Mouse (Mus musculus) liver, adult 2 months (tissue): Measurements from ENCODE around the gene Atox1. TPM values are rescaled to one million over a fixed set of nuclear protein-coding genes. Genes with fewer than 3 reads are reported as not detected.

Experiments
- DNase-seq: peaks from one replicate; pipeline ENCODE4 v3.0.0-alpha.2; 2011; ENCODE audit warnings: low read depth, low spot score; ENCODE audit errors: extremely low read depth
- H3K27ac ChIP-seq: fragments of 200-500 bp; replicated peaks from 2 replicates; pipeline ENCODE4 v1.5.1; 2012; ENCODE audit warnings: low read depth, mild to moderate bottlenecking, control low read depth, inconsistent platforms, low read length; ENCODE audit not compliant: insufficient read depth
- H3K27me3 ChIP-seq: fragments of 200-500 bp; 2 replicates; pipeline ENCODE4 v1.6.1; 2012; ENCODE audit warnings: mild to moderate bottlenecking, moderate library complexity, low read length, inconsistent platforms; ENCODE audit not compliant: control insufficient read depth, insufficient read depth
- H3K36me3 ChIP-seq: fragments of 200-500 bp; 2 replicates; pipeline ENCODE4 v1.6.1; 2012; ENCODE audit warnings: low read length, inconsistent platforms; ENCODE audit not compliant: control insufficient read depth, insufficient read depth
- H3K4me1 ChIP-seq: fragments of 200-500 bp; 2 replicates; pipeline ENCODE4 v1.6.1; 2011; ENCODE audit warnings: low read length; ENCODE audit not compliant: control insufficient read depth, insufficient read depth
- H3K4me3 ChIP-seq: fragments of 200-500 bp; 2 replicates; pipeline ENCODE4 v1.5.1; 2011; ENCODE audit warnings: low read depth, mild to moderate bottlenecking, control low read depth, low read length, moderate library complexity; ENCODE audit not compliant: insufficient read depth
- H3K79me2 ChIP-seq: fragments of 200-500 bp; 2 replicates; pipeline ENCODE4 v1.6.1; 2012; ENCODE audit warnings: inconsistent platforms, mild to moderate bottlenecking, low read length, moderate library complexity; ENCODE audit not compliant: control insufficient read depth, insufficient read depth
- H3K9ac ChIP-seq: fragments of 200-500 bp; 2 replicates; pipeline ENCODE4 v1.6.1; 2012; ENCODE audit warnings: low read depth, mild to moderate bottlenecking, control low read depth, inconsistent platforms, low read length
- CTCF ChIP-seq: fragments of 200-500 bp; IDR thresholded peaks from 2 replicates; pipeline ENCODE4 v1.5.1; 2011; ENCODE audit warnings: low read depth, low read length, control low read depth
- POLR2A ChIP-seq: fragments of 200-500 bp; IDR thresholded peaks from 2 replicates; pipeline ENCODE4 v1.6.1; 2011; ENCODE audit warnings: low read length, control low read depth; ENCODE audit not compliant: insufficient read depth; ENCODE audit errors: extremely low read depth
- WGBS: fragments of 180-500 bp; shearing (Covaris S2); methylation state at CpG from one replicate; pipeline ENCODE4 v1.1.7; 2018; 5-methylcytosine and 5-hydroxymethylcytosine counted together
- polyA plus RNA-seq: library from polyadenylated mRNA; depleted of rRNA; stranded (reverse); fragments of >200 nt; gene quantifications from 2 replicates; pipeline ENCODE4 v1.2.3, GENCODE M21; 2012; rRNA removed
- total RNA-seq: library from RNA; depleted of rRNA; stranded (reverse); fragments of >200 nt; gene quantifications from 2 replicates; pipeline ENCODE4 v1.2.3, GENCODE M21; 2014; rRNA removed

Atox1 gene
- total and polyA plus RNA-seq, 2 experiments, result 220 to 464 TPM

DNA sequence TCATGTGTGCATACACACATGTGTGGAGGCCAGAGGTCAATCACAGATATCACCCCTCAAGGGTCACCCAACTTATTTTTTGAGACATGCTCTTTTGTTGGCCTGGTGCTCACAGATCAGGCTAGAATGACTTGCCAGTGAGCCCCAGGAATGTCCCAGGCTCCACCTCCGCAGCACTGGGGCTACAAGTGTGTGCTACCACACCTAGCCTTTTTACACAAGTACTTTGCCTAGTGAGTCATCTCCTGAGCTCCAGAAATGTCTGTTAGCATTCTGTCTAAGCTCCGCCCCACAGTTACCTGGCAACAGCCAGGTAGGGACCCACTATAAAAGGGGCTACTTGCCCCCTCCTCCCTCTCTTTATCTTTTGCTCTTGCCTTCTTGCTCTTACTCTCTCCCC lies 60.2 kb downstream of the Atox1 start:
- whole genome bisulfite sequencing, result 98% methylated on average over 2 of the region's 2 CpGs
- Histone ChIP-seq H3K4me3 (no peak overlapping the region), H3K9ac (no peak overlapping the region), H3K4me1 (peaks cover 3% of the 10 kb centered on the region; the same call in 1 of the 2 replicates), H3K36me3 (no peaks in the 10 kb centered on the region), H3K27ac (no peak overlapping the region), H3K79me2 (no peaks in the 10 kb centered on the region), H3K27me3 (no peaks in the 10 kb centered on the region)
- no peak for TF ChIP-seq CTCF
- no peak for TF ChIP-seq POLR2A
- DNase-seq, result no peak

- Histone ChIP-seq H3K4me3 (no peak overlapping the region), H3K79me2 (no peaks in the 10 kb centered on the region), H3K9ac (no peak overlapping the region), H3K4me1 (no peaks in the 10 kb centered on the region), H3K27me3 (no peaks in the 10 kb centered on the region), H3K36me3 (no peaks in the 10 kb centered on the region), H3K27ac (peak overlapping the region; percentile 44)
- DNase-seq, result no peak
- TF ChIP-seq POLR2A (no peak), CTCF (no peak)
- WGBS, result 89% methylated on average over 8 of the region's 8 CpGs
Observed at GRCm38 (mm10) chr11:55398371-55398770, 62.7 kb downstream of the Atox1 start.

- DNase-seq, result peak; percentile 22
- H3K4me3 ChIP-seq, result no peak overlapping the region
- no peaks in the 10 kb centered on the region for H3K36me3 ChIP-seq
- no peak overlapping the region for H3K9ac ChIP-seq
- 69% methylated on average over 9 of the region's 9 CpGs for WGBS
- H3K27me3 ChIP-seq, result no peaks in the 10 kb centered on the region
- no peaks in the 10 kb centered on the region for H3K4me1 ChIP-seq
- H3K79me2 ChIP-seq, result no peaks in the 10 kb centered on the region
- TF ChIP-seq CTCF (no peak), POLR2A (no peak)
- H3K27ac ChIP-seq, result peak overlapping the region; percentile 44
Observed at GRCm38 (mm10) chr11:55397441-55397840, 63.6 kb downstream of the Atox1 start.

DNA sequence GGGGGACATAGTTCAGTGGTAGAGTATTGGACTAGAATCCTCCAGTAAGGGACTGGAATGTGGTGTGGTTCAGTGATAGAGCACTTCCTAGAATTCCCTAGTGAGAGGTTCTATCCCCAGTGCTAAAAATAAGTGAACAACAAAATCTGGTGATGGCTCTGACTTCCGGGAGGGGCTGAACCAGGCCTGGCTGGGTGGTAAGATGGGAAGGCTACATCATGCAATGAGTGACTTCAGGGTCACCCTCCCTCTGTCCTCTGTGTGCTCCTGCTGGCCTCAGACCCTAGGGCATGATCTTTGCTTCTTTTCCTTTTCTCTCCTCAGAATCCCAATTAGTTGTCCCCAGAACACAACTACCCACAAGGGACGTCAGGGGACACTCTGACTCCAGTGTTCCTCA lies 64.0 kb downstream of the Atox1 start:
- Histone ChIP-seq H3K36me3 (no peaks in the 10 kb centered on the region), H3K9ac (no peak overlapping the region), H3K27ac (peak overlapping the region; percentile 22; the same call in 1 of the 2 replicates), H3K27me3 (no peaks in the 10 kb centered on the region), H3K4me3 (no peak overlapping the region), H3K4me1 (no peaks in the 10 kb centered on the region), H3K79me2 (no peaks in the 10 kb centered on the region)
- TF ChIP-seq CTCF (0 out of 2 replicates have a peak, but pooled peaks have one; percentile 9), POLR2A (no peak)
- peak; percentile 22 for DNase-seq
- WGBS, result 75% methylated on average over 2 of the region's 2 CpGs

Other genes with a start within 250 kb of the Atox1 start
- gene Fat2, start 124.7 kb downstream of the Atox1 start, total RNA-seq, result under 0.01 TPM in 1 of 2 replicates, not detected in the other
- gene Fat2, start 124.7 kb downstream of the Atox1 start, polyA plus RNA-seq, result not detected in 2 replicates
- 28.0 and 41.7 TPM in 2 replicates for gene Sparc, start 38.1 kb downstream of the Atox1 start, total RNA-seq
- 110 and 128 TPM in 2 replicates for gene Sparc, start 38.1 kb downstream of the Atox1 start, polyA plus RNA-seq
- gene G3bp1, start 8.4 kb upstream of the Atox1 start, total RNA-seq, result 15.7 and 19.5 TPM in 2 replicates
- gene G3bp1, start 8.4 kb upstream of the Atox1 start, polyA plus RNA-seq, result 13.6 and 14.0 TPM in 2 replicates
- not detected in 2 replicates for gene Glra1, start 147.0 kb upstream of the Atox1 start, total RNA-seq
- not detected in 2 replicates for gene Glra1, start 147.0 kb upstream of the Atox1 start, polyA plus RNA-seq